Mouse (Mus musculus): ENCODE results near the gene Car8. TPM values are rescaled to one million over a fixed set of nuclear protein-coding genes. Genes with fewer than 3 reads are reported as not detected.

Car8 gene
- not detected in 2 replicates for total RNA-seq (2015)
- not detected in 2 replicates for total RNA-seq (2017)

DNA sequence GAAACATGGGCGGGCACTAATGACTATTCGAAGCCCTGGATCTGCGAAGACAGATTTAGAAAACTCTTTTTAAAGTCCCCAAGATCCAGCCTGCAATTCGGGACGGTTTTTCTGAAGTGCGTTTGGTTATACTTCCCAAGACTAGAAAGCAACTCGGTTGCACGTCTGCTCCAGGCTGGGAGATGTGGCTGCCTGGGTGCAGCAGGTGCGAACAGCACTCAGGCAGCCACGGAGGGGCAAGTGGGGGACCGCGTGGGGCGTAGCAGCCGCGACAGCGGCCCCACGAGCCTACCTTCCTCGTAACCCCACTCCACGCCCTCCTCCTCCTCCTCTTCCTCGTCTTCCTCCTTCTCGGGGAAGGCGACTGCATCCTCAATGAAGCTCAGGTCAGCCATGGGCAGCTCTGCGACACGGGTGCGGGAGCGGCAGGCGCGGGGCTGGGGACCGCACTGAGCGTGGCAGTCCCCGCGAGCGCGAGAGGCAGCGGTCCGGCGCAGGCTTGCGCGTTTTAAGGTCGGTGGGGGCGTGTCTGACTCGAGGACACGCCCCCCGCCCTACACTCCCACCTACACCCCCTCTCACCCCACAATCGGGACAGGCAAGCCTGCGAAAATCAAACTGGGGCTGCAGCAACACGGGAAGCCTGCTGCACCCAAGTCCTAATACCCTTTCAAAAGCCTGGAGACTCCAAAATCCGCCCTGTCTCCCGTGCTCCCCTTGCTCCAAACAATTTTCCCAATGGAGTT is at the start of gene Car8:
Gene Car8, minus strand, starts transcription at position 482 of the 746 bp plus-strand sequence.
- peak; percentile 87 for ATAC-seq (replicated peaks; ENCODE audit: poor library complexity)

GRCm38 (mm10) chr4:8284934-8285333 is 46.1 kb upstream of the Car8 start:
- ATAC-seq (replicated peaks; ENCODE audit: poor library complexity), result peak; percentile 92

GRCm38 (mm10) chr4:8278159-8278558 is 39.3 kb upstream of the Car8 start:
- no peak for ATAC-seq (replicated peaks; ENCODE audit: poor library complexity)

DNA sequence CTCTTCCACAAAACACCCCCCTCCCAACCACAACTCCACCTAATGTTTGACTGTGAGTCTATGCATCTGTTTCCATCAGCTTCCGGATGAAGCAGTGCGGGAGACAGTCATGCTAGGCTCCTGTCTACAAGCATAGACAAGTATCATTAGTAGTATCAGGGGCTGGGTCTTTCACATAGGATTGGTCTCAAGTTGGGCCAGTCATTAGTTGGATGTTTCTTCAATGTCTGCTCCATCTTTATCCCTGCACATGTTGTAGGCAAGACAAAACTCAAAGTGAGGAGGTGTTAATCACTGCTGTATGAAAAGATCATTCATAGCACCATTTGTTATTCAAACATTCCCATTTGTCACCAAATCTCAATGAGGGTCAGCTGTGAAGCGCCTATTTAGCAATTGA is 11.0 kb upstream of the Car8 start:
- no peak for ATAC-seq (replicated peaks; ENCODE audit: poor library complexity)

- ATAC-seq (replicated peaks; ENCODE audit: poor library complexity), result no peak
Measured at GRCm38 (mm10) chr4:8245495-8246063, 6.7 kb upstream of the Car8 start.

DNA sequence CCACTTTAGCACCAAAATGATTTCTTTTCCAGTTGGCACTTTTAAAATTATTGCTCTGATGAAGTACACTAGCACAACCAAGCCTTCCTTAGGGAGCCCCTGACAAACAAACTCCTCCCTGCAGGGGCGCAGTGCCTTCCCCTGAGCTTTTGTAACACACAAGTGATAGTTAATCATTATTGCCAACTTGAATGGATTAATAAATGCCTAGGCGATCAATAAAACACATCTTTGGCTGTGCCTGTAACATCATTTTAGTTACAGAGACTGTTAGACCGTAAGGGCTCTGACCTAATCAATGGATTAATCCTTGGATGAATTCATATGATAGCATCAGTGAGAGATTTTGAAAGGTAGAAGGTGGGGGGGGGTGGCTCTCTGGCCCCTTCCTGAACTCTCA is 6.2 kb upstream of the Car8 start:
- no peak for ATAC-seq (replicated peaks; ENCODE audit: poor library complexity)

GRCm38 (mm10) chr4:8239699-8240098 is 858 bp upstream of the Car8 start:
- no peak for ATAC-seq (replicated peaks; ENCODE audit: poor library complexity)

GRCm38 (mm10) chr4:8239306-8239670 is 447 bp upstream of the Car8 start:
- no peak for ATAC-seq (replicated peaks; ENCODE audit: poor library complexity)

- ATAC-seq (replicated peaks; ENCODE audit: poor library complexity), result peak; percentile 76
Measured at GRCm38 (mm10) chr4:8232393-8233111, 6.3 kb downstream of the Car8 start.

GRCm38 (mm10) chr4:8231291-8231871 is 7.5 kb downstream of the Car8 start:
- no peak for ATAC-seq (replicated peaks; ENCODE audit: poor library complexity)

DNA sequence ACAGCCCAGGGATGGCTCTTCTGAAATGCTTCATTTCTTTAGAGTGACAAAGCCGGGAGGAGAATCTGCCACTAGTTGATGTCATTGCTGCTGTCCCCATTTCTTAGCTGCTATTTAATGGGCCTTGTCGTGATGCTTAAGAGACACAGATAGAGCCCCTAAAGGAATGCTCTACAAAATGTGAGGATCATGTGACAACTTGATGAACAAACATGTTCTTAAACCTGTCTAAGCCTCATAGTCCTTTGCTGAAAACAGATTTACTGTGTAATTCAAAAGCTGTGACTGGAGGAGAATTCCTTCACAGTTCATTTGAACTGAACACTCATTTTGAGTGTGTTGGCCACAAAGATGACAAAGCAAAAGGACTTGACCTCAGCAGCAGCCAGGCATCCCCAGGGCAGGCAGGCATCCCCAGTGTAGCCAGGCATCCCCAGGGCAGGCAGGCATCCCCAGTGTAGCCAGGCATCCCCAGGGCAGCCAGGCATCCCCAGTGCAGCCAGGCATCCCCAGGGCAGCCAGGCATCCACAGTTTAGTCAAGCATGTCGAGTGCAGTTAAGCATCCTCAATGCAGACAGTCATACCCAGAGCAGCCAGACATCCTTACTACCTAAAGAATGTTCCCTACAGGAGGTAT is 9.1 kb downstream of the Car8 start:
- ATAC-seq (replicated peaks; ENCODE audit: poor library complexity), result no peak

- ATAC-seq (replicated peaks; ENCODE audit: poor library complexity), result no peak
Measured at GRCm38 (mm10) chr4:8218941-8219340, 19.9 kb downstream of the Car8 start.

GRCm38 (mm10) chr4:8218004-8218403 is 20.8 kb downstream of the Car8 start:
- peak; percentile 50 for ATAC-seq (replicated peaks; ENCODE audit: poor library complexity)

- peak; percentile 26; the same call in 1 of the 2 replicates for ATAC-seq (replicated peaks; ENCODE audit: poor library complexity)
Measured at GRCm38 (mm10) chr4:8217272-8217671, 21.6 kb downstream of the Car8 start.

DNA sequence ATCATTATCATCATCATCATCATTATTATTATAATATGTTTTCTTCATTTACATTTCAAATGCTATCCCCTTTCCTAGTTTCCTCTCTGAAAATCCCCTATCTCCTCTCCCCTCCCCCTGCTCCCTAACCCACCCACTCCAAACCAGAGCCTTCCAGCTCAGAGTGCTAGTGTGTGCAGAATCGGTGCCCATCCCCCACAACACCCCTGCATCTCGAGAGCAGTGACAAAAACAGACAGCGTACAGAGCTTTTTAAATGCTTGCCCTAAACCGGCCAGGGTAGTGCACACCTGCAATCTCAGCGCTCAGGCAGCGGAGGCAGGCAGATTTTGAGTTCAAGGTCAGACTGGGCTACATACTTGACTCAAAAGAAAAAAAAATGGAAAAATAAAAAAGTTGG is 22.3 kb downstream of the Car8 start:
- no peak for ATAC-seq (replicated peaks; ENCODE audit: poor library complexity)

DNA sequence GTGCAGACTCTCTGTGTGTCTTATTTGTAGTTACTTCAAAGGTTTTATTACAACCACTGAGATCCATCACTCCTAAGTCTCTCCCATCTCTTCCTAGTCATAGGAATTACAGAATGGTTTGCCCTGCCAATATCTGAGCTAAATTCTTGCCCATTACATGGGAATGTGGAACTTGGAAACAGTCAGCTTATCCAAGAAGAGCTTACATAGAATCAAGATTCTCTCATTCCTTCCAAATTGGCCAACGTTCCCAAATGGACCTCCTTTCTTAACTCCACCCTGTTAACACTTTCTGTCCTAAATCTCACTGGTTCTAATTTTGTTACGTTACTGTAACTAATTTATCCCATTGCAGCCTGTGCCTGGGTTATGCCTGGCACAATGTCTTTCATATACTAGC is 25.2 kb downstream of the Car8 start:
- no peak for ATAC-seq (replicated peaks; ENCODE audit: poor library complexity)

GRCm38 (mm10) chr4:8212873-8213569 is 25.8 kb downstream of the Car8 start:
- no peak for ATAC-seq (replicated peaks; ENCODE audit: poor library complexity)

GRCm38 (mm10) chr4:8210452-8210851 is 28.4 kb downstream of the Car8 start:
- no peak for ATAC-seq (replicated peaks; ENCODE audit: poor library complexity)

DNA sequence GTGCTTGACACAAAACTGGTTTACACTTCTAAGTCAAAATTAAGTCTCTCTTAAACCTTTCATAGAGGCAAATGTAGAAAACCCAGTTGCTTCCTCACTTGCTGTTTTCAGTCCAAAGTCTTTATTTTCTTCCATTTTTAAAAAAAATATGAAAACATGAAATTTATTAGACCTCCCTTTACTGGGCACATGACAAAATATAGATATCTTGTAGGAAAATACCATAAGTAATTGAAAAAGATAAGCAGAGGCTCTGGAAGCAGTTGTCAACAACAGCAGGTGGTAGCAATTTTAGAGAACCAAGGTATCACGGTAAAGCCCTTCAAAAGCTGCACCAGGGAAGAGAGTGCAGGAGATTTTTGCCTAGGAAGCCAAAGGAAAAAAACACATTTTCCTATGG is 30.9 kb downstream of the Car8 start:
- no peak for ATAC-seq (replicated peaks; ENCODE audit: poor library complexity)

DNA sequence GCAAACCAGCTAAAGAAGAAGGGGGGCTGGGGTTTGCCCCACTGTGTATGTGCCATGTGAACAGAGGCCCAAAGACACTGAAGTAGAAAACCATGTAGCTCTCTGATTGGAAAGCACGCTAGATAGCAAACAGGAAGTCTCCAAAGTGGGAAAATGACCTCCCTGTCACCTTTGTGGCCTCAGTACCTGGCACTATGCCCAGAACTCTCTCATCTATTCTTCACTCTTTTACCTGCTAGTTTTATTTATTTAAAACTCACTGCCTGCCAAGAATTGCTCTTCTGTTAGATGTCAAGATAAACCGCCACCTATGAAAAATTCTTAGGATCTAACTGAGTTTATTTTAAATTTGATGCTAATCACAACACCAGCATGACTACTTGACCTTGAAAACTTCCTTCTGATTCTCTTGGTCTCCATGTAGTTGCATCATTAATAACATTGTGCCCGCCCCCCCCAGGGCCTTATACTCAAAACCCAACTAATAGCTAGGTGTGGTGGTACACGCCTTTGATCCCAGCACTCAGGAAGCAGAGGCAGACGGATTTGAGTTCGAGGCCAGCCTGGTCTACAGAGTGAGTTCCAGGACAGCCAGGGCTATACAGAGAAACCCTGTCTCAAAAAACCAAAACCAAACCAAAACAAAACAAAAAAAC is 31.8 kb downstream of the Car8 start:
- no peak for ATAC-seq (replicated peaks; ENCODE audit: poor library complexity)

Measured in megakaryocyte progenitor cell, adult 5-6 weeks (primary cell).